Mouse (Mus musculus) Patski (cell line): ENCODE measurements around the gene Irs3. TPM values are rescaled to one million over a fixed set of nuclear protein-coding genes. Genes with fewer than 3 reads are reported as not detected.

ENCODE experiments used
- ATAC-seq: fragments of 100-300 bp; one replicate; pipeline ENCODE4 v1.8.0; 2021
- CTCF ChIA-PET: fragments of 350-600 bp; sonication (Branson Sonifier 250); formaldehyde crosslinking; loops from one replicate; lab custom pipeline; 2022; ENCODE audit warnings: inconsistent platforms; lab: Charles Lee
- POLR2A ChIA-PET: fragments of 350-600 bp; sonication (Branson Sonifier 250); formaldehyde crosslinking; loops from one replicate; lab custom pipeline; 2022; ENCODE audit warnings: antibody characterized with exemption, inconsistent platforms; lab: Charles Lee
- DNase-seq: peaks from one replicate; pipeline ENCODE4 v3.0.0-alpha.2; 2011; ENCODE audit warnings: low read depth, low spot score
- H3K27me3 ChIP-seq: fragments of 371-371 bp; one replicate; pipeline ENCODE4 v1.5.1; 2021
- CTCF ChIP-seq: fragments of 100-300 bp; IDR thresholded peaks from one replicate; pipeline ENCODE4 v1.5.1; 2021
- in situ Hi-C: fragments of 300-500 bp; cut with MboI; formaldehyde crosslinking; loops from 3 replicates; pipeline ENCODE4 v1.11.1; 2018; ENCODE audit warnings: low pct_unique_long_range_greater_than_20kb, mixed read lengths
- polyA plus RNA-seq: library from polyadenylated mRNA; unstranded; gene quantifications from one replicate; pipeline ENCODE4 v1.2.3, GENCODE M21; 2021

Irs3 gene
- 0.09 TPM for polyA plus RNA-seq

DNA sequence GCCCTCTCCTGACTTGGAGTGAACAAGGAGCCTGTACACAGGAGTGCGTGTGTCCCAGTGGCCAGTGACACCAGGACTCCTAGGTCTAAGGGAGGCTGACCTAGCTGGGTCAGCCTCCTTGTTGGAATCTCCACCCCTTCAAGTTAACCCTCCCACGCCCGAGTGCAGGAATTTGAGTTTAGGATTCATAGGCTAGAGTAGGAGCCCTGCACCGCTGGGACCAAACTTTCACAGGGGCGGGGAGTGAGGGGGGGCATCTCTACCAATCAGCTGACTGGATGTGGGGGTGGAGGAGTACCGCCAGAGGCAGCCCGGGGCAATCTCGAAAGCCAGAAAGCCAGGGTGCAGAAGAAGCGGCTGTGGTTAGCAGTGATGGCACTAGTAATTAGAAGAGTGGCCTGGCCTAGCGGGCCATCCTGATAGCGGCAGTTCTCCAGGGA is at the start of gene Irs3:
Gene Irs3, minus strand, starts transcription at position 63 of the 440 bp plus-strand sequence.
- POLR2A ChIA-PET = interaction anchor here (1.1 to 1.8 kb wide), 2 partner anchors 15 to 114 kb away, joined by 3 to 5 read pairs; no protein-coding TSS in a partner anchor
- DNase-seq = no peak

DNA sequence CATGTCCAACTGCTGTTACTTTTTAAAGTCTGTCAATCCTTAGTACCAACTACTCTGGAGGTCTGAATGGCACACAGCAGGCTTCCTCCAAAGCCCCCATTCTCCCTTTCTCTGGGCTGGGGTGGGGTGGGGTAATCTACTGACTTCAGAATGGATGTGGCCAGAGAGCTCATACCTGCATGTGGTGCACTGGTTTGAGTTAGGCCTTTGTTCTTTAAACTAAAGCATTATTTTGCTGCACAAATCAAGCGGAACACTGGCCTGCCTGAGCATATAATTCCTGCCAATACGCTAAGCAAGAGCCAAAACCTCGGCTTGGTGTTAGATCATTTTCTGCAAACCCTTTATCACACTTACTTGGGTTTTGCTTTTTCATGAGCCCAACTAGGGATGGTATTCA is 49.3 kb upstream of the Irs3 start:
- ChIA-PET POLR2A (no interaction called here), CTCF (interaction anchor here (1.5 kb wide), 1 partner anchor 10 kb away, joined by 3 read pairs; the partner anchor contains the start of gene Agfg2)
- no peak for ATAC-seq
- no peaks in the 10 kb centered on the region for H3K27me3 ChIP-seq
- TF ChIP-seq CTCF = no peak
- in situ Hi-C loops = loop anchor here (5.0 kb wide), 1 partner anchor 38 kb away; no protein-coding TSS in a partner anchor
- no peak for DNase-seq

More for the DNA sequence above, at the start of gene Irs3:
- CTCF ChIA-PET = no interaction called here
- H3K27me3 ChIP-seq = no peaks in the 10 kb centered on the region
- no peak for ATAC-seq
- no peak for TF ChIP-seq CTCF
- in situ Hi-C loops = no loop called here

DNA sequence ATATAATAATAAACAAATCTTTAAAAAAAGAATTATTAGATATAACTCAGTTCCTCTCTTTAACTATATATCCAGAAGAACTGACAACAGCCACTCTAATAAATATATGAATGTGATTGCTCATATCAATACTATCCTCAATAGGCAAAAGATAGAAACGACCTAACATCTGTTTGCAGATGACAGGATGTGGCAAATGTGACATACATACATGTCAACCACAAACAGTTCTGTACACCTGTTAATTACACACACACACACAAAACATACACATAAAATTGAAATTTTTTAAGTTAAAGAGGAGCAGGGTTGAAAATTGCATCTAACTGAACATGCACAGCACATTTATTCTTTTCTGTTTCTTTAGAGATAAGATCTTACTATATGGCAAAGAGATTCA is 46.4 kb upstream of the Irs3 start:
- CTCF ChIA-PET = no interaction called here
- POLR2A ChIA-PET = no interaction called here
- no peak for ATAC-seq
- in situ Hi-C loops = no loop called here
- TF ChIP-seq CTCF = no peak
- H3K27me3 ChIP-seq = no peaks in the 10 kb centered on the region
- DNase-seq = no peak

DNA sequence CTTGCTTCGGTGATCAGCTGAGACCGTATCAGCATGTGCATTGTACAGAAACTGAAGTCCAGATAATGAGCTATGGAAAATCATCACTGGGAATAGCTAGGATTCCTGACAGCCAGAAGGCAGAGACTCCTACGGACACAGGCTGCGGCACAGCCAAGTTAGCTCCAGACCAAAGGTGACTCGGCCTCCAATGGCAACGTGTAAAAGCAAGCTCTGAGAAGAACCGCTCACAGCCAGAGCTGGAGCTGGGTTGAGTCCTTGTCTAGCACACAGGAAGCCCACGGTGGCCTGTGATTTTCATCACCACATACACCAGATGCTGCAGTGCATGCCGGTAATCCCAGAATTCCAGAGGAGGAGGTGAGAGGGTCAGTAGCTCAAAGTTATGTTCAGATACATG is 45.0 kb upstream of the Irs3 start:
- in situ Hi-C loops = no loop called here
- ChIA-PET CTCF (no interaction called here), POLR2A (interaction anchor here (0.6 kb wide), 1 partner anchor 77 kb away, joined by 4 read pairs; no protein-coding TSS in a partner anchor)
- ATAC-seq (no peak), DNase-seq (no peak)
- no peak for TF ChIP-seq CTCF
- H3K27me3 ChIP-seq = no peaks in the 10 kb centered on the region

DNA sequence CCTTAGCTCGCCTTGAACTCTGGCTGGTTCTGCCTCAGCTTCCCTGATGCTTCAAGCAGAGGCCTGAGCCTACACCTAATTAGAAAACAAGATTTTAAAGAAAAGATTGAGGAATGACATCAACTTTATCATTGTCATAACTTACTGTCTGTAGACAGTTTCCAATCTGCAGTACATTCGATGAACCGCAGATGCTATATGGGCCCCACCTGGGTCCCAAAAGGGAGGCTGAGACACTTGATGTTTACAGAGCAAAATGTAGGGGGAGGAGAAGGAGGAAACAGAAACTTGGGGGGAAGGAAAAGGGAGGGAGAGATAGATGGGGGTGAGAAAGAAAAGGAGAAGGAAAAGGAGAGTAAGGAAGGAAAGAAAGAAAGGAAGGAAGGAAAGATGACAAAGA is 44.5 kb upstream of the Irs3 start:
- CTCF ChIA-PET = no interaction called here
- ATAC-seq = no peak
- TF ChIP-seq CTCF = no peak
- POLR2A ChIA-PET = interaction anchor here (0.6 kb wide), 1 partner anchor 16 kb away, joined by 3 read pairs; no protein-coding TSS in a partner anchor
- in situ Hi-C loops = no loop called here
- H3K27me3 ChIP-seq = no peaks in the 10 kb centered on the region
- no peak for DNase-seq

DNA sequence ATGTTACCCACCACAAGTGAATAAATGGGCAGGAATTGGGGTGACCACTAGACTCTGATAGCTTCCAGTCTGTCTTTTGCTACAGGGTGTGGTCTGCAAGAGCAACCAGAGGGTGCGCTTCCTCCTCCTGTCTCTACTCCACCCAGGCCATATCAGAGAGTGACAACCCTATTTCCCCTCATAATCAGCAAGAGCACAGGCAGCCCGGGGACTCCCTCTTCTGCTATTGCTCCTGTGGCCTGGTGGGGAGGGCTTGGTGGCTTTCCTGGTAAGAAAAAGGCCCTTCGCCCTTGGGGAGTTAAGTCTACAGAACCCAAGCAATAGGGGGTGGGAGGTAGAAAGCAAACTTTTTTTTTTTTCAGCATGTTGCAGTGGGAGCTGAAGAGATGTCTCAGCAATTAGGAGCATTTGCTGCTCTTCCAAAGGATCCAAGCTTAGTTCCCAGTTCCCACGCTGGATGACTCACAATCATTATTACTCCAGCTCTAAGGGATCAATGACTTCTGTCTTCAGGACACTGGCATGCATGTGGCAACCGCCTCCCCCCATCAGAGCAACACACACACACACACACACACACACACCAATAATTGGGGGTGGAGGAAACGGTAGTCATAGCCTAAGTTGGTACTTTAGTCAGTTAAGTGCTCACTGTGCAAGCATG is 40.7 kb upstream of the Irs3 start:
- no peak for TF ChIP-seq CTCF
- ATAC-seq = no peak
- no peak for DNase-seq
- ChIA-PET POLR2A (interaction anchor here (0.7 kb wide), 1 partner anchor 14 kb away, joined by 3 read pairs; no protein-coding TSS in a partner anchor), CTCF (interaction anchor here (1.3 kb wide), 1 partner anchor 74 kb away, joined by 4 read pairs; no protein-coding TSS in a partner anchor)
- H3K27me3 ChIP-seq = no peaks in the 10 kb centered on the region
- in situ Hi-C loops = no loop called here

DNA sequence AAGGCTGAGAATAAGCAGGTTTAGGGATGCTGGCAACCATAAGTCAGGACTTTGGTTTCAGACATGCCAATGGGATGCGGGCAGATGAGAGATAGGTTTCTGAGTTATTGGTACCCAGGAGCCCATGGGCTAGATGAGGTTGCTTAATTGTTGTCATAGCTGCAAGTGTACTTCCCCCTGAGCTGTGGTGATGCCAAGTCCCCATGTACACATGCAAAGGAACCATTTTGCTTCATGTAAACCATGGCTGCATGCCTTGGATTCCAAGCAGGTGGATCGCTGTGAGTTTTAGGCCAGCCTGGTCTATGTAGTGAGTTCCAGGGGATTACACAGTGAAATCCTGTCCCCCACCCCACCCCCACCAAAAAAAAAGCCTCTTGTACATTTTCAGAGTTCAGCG is 40.1 kb upstream of the Irs3 start:
- ChIA-PET CTCF (interaction anchor here (1.3 kb wide), 1 partner anchor 75 kb away, joined by 4 read pairs; no protein-coding TSS in a partner anchor), POLR2A (interaction anchor here (0.7 kb wide), 1 partner anchor 14 kb away, joined by 3 read pairs; no protein-coding TSS in a partner anchor)
- in situ Hi-C loops = no loop called here
- no peaks in the 10 kb centered on the region for H3K27me3 ChIP-seq
- ATAC-seq (no peak), DNase-seq (no peak)
- no peak for TF ChIP-seq CTCF

DNA sequence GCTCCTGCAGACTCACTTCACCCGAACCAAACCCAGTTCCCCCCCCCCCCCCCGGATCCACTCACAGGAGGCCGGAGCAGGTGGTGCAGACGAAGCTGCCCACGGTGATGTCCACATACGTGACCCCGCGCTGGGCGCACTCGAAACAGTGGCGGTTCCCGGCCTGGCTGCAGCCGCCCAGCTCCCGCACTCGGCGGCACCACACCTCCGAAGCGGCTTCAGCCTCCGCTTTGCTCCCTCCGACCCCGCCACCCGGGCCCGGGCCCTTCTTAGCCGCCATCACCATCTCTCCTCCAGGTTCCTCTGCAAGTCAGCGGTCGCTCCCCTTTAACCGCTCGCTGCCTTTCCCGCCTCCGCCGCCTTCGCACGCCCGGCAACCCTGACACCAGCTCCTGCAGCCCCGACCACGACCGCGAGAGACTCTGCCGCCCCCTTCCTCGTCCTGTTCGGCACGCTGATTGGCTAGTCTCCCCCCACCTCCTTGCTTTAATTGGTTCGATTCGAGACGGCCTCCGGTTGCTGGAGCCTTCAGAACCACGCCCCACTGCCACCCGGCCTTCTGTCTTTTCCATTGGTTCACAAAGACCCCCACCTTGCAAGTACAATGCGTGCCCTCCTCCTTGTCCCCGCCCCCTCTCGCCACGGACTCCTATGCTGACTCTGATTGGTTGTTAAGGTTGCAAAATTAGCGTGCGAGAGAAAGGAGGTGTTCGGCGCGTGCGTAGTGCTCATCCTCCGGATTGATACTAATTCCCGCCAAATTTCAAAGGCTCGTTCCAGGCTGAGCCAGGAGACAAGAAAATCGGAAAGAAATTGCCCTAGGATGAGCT is 39.0 kb upstream of the Irs3 start, which contains the start of gene Agfg2:
Gene Agfg2, minus strand, starts transcription at position 433 of the 830 bp plus-strand sequence.
- no peak for TF ChIP-seq CTCF
- no peaks in the 10 kb centered on the region for H3K27me3 ChIP-seq
- in situ Hi-C loops = no loop called here
- DNase-seq (peak; percentile 98), ATAC-seq (peak; percentile 97)
- ChIA-PET CTCF (interaction anchor here (1.0 to 2.4 kb wide), 6 partner anchors 9 to 76 kb away, joined by 3 to 17 read pairs (median 4); no protein-coding TSS in a partner anchor), POLR2A (interaction anchor here (0.5 to 1.2 kb wide), 5 partner anchors 12 to 64 kb away, joined by 3 to 4 read pairs (median 3); partner anchors contain the start of gene Tsc22d4)

DNA sequence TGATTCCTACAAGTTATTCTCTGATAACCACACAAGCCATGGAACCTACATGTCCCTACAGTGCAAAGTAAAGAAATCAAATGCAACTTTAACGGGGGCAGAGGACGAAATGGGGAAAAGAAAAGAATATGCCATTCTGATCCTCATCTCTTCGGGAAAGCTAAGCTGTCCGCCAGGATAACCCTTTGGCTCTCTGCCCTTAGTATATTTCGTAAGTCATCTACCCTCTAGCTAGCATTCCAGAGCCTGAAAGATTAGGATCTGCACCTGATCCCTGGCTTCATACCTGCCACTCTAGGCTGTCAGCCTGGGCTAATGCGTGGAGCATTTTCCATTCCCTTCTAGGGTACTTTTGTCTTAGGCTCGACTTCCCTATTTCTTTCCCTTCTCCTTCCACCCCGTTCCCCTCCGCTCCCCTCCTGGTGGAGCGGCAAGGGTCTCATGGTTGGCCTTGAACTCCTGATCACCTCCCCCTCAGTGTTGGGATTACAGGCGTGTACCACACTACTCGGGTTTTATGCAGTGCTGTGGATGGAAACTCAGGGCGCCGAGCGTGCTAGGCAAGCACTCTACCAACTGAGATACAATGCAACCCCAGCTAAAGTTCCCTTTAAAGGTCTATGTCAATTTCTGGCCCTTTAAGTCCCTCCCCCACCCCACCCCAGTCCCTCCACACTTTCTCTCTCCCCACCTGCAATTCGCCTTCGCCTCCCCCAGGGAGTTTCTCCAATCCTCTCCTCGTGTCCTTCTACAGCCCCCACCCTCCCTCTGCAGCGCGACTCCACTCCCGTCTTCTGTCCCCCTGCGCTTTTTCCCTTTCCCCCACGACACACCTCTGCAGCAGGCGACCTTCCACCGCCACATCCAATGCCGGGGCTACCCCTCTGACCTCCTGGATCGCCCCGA is 38.1 kb upstream of the Irs3 start:
- DNase-seq (no peak), ATAC-seq (peak; percentile 3)
- ChIA-PET CTCF (interaction anchor here (0.8 to 2.4 kb wide), 11 partner anchors 10 to 76 kb away, joined by 3 to 17 read pairs (median 3); no protein-coding TSS in a partner anchor), POLR2A (interaction anchor here (0.5 to 1.2 kb wide), 4 partner anchors 11 to 35 kb away, joined by 3 to 5 read pairs (median 4); no protein-coding TSS in a partner anchor)
- TF ChIP-seq CTCF = no peak
- in situ Hi-C loops = no loop called here
- H3K27me3 ChIP-seq = no peaks in the 10 kb centered on the region
